Mouse (Mus musculus) liver, adult 2 months (tissue): ENCODE measurements at regions not wholly inside any gene's neighbourhood (a gene's known extent, or its start where the extent isn't known, plus 50 kb on each side); places are given as distances from the start of the nearest gene placed in this dataset.

ENCODE experiments used
- CTCF ChIP-seq: fragments of 200-500 bp; IDR thresholded peaks from 2 replicates; pipeline ENCODE4 v1.5.1; 2011; ENCODE audit warnings: low read depth, low read length, control low read depth
- POLR2A ChIP-seq: fragments of 200-500 bp; IDR thresholded peaks from 2 replicates; pipeline ENCODE4 v1.6.1; 2011; ENCODE audit warnings: low read length, control low read depth; ENCODE audit not compliant: insufficient read depth; ENCODE audit errors: extremely low read depth

DNA sequence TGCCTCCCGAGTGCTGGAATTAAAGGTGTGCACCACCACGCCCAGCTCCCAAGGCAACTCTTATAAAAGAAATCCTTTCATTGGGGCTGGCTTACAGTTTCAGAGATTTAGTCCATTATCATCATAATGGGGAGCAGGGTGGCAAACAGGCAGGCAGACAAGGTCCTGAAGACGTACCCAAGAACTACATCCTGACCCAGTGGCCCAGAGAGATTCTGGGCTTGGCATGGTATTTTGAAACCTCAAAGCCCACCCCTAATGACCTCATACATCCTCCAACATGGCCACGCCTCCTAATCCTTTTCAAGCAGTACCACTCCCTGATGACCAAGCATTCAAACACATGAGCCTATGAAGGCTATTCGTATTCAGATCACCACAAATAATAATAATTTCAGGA, 98.2 kb upstream of the Rpl38 start:
- no peak for TF ChIP-seq POLR2A
- no peak for TF ChIP-seq CTCF
